Mouse (Mus musculus): ENCODE data around the gene Lhb. TPM values are rescaled to one million over a fixed set of nuclear protein-coding genes. Genes with fewer than 3 reads are reported as not detected.
"Not testable (repeated sequence)": the region's sequence is repeated elsewhere in the genome, so short reads cannot be mapped to it uniquely, and the experiment has no call there.

Gene Lhb
- not detected in 2 replicates for polyA plus RNA-seq (2016; fragmentation: Nextera tagmentation; extraction: Ambion mirVana)

DNA sequence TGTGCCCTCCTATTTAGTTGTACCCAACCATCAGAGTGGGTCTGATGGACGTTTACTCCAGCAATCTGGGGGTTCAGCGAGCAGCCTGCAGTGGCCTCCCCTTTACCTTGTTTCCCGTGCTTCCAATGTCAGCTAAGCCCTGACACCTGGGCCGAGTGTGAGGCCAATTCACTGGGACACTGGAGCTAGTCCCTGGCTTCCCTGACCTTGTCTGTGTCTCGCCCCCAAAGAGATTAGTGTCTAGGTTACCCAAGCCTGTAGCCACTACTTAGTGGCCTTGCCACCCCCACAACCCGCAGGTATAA lies at the start of gene Lhb:
Lhb (plus strand) TSS at position 206 of the 305 bp plus-strand sequence.
- Histone ChIP-seq H3K4me3 (no peak within 1 kb of the TSS; the same call in 1 of the 2 replicates), H3K9me3 (no peaks in the 10 kb centered on the region), H3K27ac (no peak within 1 kb of the TSS), H3K4me1 (peaks cover 28% of the 10 kb centered on the region), H3K36me3 (replicated peaks) (peaks cover 57% of the 10 kb centered on the region), H3K27me3 (ENCODE audit: poor library complexity, severe bottlenecking) (peaks cover 71% of the 10 kb centered on the region)
- WGBS, result 55% methylated on average over 6 of the region's 6 CpGs
- no peak for DNase-seq (ENCODE audit: extremely low spot score, low spot score)

DNA sequence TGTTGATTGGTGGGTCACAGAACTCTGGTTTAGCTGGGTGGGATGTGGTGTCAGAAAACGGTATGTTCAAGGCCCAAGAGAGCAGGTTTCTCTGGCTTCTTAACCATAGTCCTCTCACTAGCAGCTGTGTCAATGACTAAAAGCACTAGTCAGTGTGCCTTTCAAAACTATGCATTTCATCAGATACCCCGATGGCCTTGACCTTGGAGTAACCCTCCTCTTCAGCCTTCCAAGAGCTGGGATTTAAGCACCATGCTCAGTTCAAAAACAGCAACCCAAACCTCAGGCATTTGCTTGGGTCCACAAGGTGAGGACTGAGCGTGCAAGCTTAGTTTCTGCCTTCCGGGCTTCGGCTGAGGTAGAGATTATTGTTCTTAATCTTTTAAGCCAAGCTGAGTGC lies 48.2 kb upstream of the Lhb start:
- 88% methylated on average over 5 of the region's 5 CpGs for WGBS
- Histone ChIP-seq H3K4me3 (no peak overlapping the region), H3K27me3 (ENCODE audit: poor library complexity, severe bottlenecking) (peaks cover 29% of the 10 kb centered on the region), H3K27ac (no peak overlapping the region), H3K36me3 (replicated peaks) (peaks cover 59% of the 10 kb centered on the region), H3K4me1 (peaks cover 35% of the 10 kb centered on the region), H3K9me3 (no peaks in the 10 kb centered on the region)
- DNase-seq (ENCODE audit: extremely low spot score, low spot score), result no peak

DNA sequence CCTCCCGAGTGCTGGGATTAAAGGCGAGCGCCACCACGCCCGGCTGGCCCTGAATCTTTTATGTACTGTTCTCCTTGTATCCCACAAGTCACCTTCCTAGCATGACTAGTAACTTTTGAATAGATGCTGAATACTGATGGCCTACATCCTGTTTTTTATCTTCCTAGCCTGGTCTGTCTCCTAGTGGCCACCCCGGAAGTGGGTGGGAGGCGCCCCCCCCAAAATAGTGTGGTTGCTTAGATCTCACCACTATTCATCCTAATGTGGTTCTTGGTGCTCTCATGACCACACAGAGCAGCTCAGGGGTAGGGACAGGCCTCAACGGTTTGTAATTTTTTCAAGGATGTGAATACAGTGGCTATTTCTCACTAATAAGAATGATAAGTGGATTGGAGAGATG lies 46.0 kb upstream of the Lhb start:
- 96% methylated on average over 8 of the region's 8 CpGs for WGBS
- peaks cover 21% of the 10 kb centered on the region for H3K4me1 ChIP-seq
- H3K9me3 ChIP-seq, result no peaks in the 10 kb centered on the region
- H3K4me3 ChIP-seq, result no peak overlapping the region
- H3K27me3 ChIP-seq (ENCODE audit: poor library complexity, severe bottlenecking), result peaks cover 9% of the 10 kb centered on the region
- no peak overlapping the region for H3K27ac ChIP-seq
- DNase-seq (ENCODE audit: extremely low spot score, low spot score), result no peak
- peaks cover 81% of the 10 kb centered on the region for H3K36me3 ChIP-seq (replicated peaks)

DNA sequence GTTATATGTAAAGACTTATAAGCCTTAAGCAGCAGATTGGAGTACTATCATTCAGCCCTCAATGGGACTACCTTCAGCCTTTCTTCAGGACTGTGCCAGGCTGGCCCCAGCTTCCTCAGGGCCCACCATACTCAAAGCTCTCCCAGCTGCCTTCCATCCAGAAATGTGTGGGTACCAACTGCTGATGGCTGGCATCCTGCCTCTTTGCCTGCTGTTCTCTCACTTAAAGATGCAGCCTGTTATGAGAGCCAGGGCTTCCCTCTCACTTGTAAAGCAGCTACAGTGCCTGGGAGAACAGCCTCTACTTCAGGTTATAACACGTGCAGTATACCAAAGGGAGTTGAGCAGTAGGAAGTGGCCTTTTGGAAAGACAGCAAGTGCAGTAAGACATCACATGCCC lies 44.6 kb upstream of the Lhb start:
- no peak for DNase-seq (ENCODE audit: extremely low spot score, low spot score)
- no peaks in the 10 kb centered on the region for H3K9me3 ChIP-seq
- peaks cover 7% of the 10 kb centered on the region for H3K4me1 ChIP-seq
- WGBS, result 87% methylated on average over 1 of the region's 1 CpGs
- H3K4me3 ChIP-seq, result no peak overlapping the region
- H3K27me3 ChIP-seq (ENCODE audit: poor library complexity, severe bottlenecking), result no peaks in the 10 kb centered on the region
- H3K36me3 ChIP-seq (replicated peaks), result peaks cover 95% of the 10 kb centered on the region
- H3K27ac ChIP-seq, result no peak overlapping the region

DNA sequence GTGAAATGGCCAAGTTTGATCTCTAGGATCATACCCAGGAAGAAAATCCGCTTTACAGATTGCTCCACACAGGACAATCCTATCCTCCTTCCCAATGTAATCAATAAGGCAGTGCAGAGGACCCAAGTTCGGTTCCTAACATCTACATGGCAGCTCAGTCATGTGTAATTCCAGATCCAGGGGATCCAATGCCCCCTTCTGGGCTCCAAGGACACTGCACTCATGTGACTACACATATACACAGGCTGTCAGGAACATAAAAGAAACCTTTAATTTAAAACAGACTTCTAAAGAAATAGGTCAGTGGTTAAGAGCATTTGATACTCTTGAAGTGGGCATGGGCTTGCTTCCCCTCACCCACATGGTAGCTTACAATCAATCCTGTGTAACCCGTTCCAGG lies 34.5 kb upstream of the Lhb start:
- peaks cover 100% of the 10 kb centered on the region for H3K36me3 ChIP-seq (replicated peaks)
- DNase-seq (ENCODE audit: extremely low spot score, low spot score), result no peak
- WGBS, result 88% methylated on average over 3 of the region's 3 CpGs
- no peak overlapping the region for H3K27ac ChIP-seq
- H3K27me3 ChIP-seq (ENCODE audit: poor library complexity, severe bottlenecking), result no peaks in the 10 kb centered on the region
- H3K4me1 ChIP-seq, result no peaks in the 10 kb centered on the region
- no peak overlapping the region for H3K4me3 ChIP-seq
- no peaks in the 10 kb centered on the region for H3K9me3 ChIP-seq

DNA sequence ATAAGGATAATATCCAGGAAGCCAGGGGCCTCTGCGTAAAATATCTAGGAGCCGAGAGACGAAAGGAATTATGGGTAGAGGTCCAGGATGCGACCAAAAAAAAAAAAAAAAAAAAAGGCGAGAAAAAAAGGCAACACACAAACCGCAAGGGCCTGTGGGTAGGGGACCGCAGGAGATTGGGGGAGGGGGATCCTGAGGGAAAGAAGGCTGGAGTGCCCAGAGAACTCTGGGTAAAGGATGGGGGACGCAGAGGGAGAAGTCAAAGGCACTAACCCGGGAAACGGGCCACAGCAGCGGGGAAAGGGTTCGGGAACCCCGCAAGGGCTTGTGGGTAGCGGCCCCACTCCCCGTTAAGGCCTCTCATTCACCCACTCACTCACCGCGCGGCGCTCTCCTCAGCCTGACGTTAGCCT lies 25.5 kb upstream of the Lhb start:
- Histone ChIP-seq H3K4me1 (peaks cover 27% of the 10 kb centered on the region), H3K27me3 (ENCODE audit: poor library complexity, severe bottlenecking) (no peaks in the 10 kb centered on the region), H3K36me3 (replicated peaks) (peaks cover 41% of the 10 kb centered on the region), H3K9me3 (no peaks in the 10 kb centered on the region), H3K27ac (peak overlapping the region; percentile 99), H3K4me3 (peak overlapping the region; percentile 88)
- no peak for DNase-seq (ENCODE audit: extremely low spot score, low spot score)
- 2% methylated on average over 19 of the region's 20 CpGs for WGBS

DNA sequence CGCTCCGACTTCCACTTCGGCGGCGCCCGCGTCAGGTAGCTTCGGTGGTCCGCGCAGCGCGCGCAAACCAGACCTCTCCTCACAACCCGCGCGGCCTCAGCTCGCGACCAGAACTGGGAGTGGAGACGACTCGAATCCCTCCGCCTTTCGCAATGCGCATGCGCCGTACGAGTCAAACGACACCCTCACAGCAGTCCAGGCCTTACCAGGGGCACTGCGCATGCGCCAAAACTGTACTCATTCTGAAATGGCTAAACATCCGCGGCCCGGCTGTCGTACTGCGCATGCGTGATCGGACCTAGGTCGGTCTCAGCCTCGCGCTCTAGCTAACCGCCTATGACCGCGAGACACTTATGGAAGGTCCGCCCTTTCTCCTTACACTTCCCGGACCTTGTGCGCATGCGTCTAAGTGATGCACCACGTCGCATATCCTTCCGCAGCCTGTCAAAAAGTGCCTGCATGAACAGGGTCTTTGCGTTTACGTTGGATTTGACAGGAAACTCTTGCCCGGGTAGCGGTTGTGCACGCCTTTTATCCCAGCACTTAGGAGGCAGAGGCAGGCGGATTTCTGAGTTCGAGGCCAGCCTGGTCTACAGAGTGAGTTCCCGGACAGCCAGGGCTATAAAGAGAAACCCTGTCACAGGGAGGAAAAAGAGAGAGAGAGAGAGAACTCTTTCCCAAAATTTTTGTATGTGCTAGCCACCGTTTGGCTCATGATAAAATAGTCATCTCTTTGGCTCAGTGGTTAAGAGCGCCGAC lies 24.9 kb upstream of the Lhb start, which contains the start of gene Snrnp70:
Snrnp70 (minus strand) TSS at position 165 of the 759 bp plus-strand sequence.
- Histone ChIP-seq H3K27ac (peak within 1 kb of the TSS; percentile 99), H3K27me3 (ENCODE audit: poor library complexity, severe bottlenecking) (no peaks in the 10 kb centered on the region), H3K36me3 (replicated peaks) (peaks cover 35% of the 10 kb centered on the region), H3K4me3 (peak within 1 kb of the TSS; percentile 88), H3K4me1 (peaks cover 27% of the 10 kb centered on the region), H3K9me3 (no peaks in the 10 kb centered on the region)
- peak; percentile 100 for DNase-seq (ENCODE audit: extremely low spot score, low spot score)
- WGBS, result 1% methylated on average over 60 of the region's 60 CpGs

DNA sequence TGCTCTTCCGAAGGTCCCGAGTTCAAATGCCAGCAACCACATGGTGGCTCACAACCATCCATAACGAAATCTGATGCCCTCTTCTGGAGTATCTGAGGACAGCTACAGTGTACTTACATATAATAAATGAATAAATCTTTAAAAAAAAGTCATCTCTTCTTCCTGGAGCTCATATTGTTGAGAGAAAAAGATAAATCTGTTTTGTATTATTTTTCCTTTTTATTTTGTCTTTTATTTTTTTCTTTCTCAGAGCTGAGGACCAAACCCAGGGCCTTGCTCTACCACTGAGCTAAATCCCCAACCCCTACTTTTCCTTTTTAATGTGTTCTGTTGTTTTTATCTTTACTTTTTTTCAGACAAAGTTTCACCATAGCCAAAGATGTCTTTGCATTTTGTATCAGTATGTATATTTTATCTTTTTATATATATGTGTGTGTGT lies 24.3 kb upstream of the Lhb start:
- not testable (repeated sequence) for H3K9me3 ChIP-seq; H3K27me3 ChIP-seq (ENCODE audit: poor library complexity, severe bottlenecking); DNase-seq (ENCODE audit: extremely low spot score, low spot score)
- Histone ChIP-seq H3K4me1 (peaks cover 27% of the 10 kb centered on the region), H3K4me3 (peak overlapping the region; percentile 88), H3K27ac (peak overlapping the region; percentile 99), H3K36me3 (replicated peaks) (peaks cover 29% of the 10 kb centered on the region)
- WGBS, result 14% methylated on average over 3 of the region's 3 CpGs

DNA sequence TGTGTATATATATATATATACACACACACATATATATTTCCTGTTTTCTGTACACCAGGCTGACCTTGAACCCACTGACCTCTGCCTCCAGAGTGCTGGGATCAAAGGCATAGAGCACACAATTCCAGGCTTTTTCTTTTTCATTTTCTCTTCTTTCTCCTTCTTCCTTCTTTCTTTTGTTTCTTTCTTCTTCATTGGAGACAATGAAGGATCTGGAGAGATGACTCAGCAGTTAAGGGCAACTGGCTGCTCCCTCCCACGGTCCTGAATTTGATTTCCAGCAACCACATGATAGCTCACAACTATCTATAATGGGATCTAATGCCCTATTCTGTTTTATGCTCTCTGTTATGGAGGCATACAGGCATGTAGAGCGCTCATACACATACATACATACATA lies 23.8 kb upstream of the Lhb start:
- Histone ChIP-seq H3K9me3 (no peaks in the 10 kb centered on the region), H3K4me3 (no peak overlapping the region), H3K4me1 (peaks cover 27% of the 10 kb centered on the region), H3K36me3 (replicated peaks) (peaks cover 25% of the 10 kb centered on the region), H3K27me3 (ENCODE audit: poor library complexity, severe bottlenecking) (no peaks in the 10 kb centered on the region), H3K27ac (no peak overlapping the region)
- 83% methylated on average over 2 of the region's 2 CpGs for WGBS
- no peak for DNase-seq (ENCODE audit: extremely low spot score, low spot score)

DNA sequence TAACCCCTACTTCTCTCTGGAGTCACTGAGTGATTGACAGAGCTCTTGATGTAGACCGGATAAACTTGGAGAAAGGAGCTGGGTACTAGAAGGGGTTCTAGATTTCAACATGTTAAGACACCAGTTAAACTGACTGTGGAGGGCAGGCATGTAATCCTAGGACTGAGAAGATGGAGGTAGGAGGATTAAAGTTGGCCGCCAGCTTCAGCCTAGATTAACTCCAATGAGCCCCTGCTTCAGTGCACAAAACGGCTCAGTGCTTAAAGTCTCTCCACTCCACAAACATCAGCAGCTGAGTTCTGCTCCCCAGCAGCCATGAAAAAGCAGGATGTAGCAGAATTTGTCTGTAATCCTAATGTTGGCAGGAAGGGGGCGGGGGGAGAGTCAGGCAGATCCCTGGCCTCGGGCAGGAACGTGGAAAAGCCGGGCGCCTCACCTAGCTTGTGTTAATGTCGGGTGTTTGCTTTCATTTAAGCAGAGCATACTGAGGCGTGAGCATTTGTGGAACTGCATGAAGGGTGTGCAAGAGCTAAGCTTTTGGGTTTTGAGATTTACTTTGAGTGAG lies 19.0 kb upstream of the Lhb start:
- WGBS, result 76% methylated on average over 10 of the region's 10 CpGs
- H3K9me3 ChIP-seq, result no peaks in the 10 kb centered on the region

DNA sequence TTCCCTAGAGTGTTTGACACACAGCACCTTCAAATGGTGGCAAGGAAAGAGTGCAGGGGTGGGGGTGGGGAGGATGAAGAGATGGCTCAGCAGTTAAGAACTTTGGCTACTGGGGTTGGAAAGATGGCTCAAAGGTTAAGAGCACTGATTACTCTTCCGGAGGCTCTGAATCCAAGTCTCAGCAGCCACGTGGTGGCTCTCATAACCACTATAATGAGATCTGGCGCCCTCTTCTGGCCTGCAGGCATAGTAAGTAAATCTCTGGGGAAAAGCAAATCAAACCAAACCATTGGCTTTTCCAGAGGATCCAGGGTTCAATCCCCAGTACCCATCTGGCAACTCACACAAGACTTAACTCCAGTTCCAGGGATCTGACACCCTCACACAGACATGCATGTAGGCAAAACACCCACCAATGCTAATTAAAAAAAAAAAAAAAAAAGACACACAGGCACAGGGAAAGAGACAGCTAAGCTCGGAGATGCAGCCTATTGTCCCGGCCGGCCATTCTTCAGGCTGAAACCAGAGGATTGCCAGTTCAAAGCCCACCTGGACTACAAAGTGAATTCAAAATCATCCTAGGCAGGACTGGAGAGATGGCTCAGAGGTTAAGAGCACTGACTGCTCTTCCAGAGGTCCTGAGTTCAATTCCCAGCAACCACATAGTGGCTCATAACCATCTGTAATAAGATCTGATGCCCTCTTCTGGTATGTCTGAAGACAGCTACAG lies 16.9 kb upstream of the Lhb start:
- DNase-seq (ENCODE audit: extremely low spot score, low spot score), result peak; percentile 69
- no peaks in the 10 kb centered on the region for H3K9me3 ChIP-seq
- H3K36me3 ChIP-seq (replicated peaks), result no peaks in the 10 kb centered on the region
- 49% methylated on average over 6 of the region's 6 CpGs for WGBS
- H3K27ac ChIP-seq, result no peak overlapping the region
- peaks cover 42% of the 10 kb centered on the region for H3K27me3 ChIP-seq (ENCODE audit: poor library complexity, severe bottlenecking)
- H3K4me3 ChIP-seq, result no peak overlapping the region
- peaks cover 19% of the 10 kb centered on the region for H3K4me1 ChIP-seq

More for the DNA sequence above, 19.0 kb upstream of the Lhb start:
- Histone ChIP-seq H3K27ac (no peak overlapping the region), H3K4me3 (no peak overlapping the region), H3K27me3 (ENCODE audit: poor library complexity, severe bottlenecking) (peaks cover 21% of the 10 kb centered on the region), H3K4me1 (peaks cover 16% of the 10 kb centered on the region), H3K36me3 (replicated peaks) (no peaks in the 10 kb centered on the region)
- DNase-seq (ENCODE audit: extremely low spot score, low spot score), result no peak

DNA sequence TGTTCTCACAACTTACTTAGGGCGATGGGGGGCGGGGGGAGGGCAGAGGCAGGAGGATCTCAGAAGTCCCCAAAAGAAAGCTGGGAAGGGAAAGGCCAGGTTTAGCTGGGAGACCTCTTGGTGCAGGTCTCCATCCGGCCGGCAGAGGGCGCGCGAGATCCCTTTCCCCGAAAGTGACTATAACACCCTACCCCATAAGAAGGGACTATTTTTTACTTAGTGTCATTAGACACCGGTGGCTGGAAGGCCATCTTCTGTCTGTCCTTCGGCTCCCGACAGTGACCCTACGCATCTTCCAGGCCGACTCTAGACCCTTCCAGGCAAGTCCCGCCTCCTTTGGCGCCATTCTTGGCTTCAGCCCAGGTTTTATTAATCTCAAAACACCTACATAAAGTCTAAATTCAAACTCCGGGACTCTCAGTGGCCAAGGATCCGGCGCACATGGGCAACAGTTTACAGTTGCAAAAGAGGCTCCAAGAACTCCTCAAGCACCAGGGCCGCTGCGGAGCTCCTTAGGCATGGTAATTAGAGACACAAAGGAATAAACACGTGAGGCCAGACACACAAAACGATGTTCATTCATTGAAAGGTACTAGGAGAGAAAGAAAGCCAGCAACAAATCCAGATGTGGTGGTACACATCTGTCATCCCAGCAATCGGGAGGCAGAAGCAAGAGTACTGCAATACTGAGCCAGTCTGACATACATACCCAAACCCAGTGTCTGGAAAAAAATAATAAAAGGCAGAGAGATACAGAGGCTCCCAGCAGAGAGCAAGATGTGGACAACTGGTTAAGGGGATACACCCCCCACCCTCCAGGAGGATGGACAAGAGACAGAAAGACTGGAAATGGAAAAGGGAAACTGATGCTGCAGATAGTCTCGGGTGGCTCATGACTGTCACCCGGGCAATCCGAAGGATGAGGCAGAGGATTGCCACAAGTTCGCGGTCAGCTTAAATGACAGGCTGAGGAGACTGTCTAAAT lies 15.2 kb upstream of the Lhb start, which contains the start of gene Kcna7:
Kcna7 (plus strand) TSS at position 563 of the 985 bp plus-strand sequence.
- 14% methylated on average over 28 of the region's 28 CpGs for whole genome bisulfite sequencing
- no peaks in the 10 kb centered on the region for H3K36me3 ChIP-seq (replicated peaks)
- H3K4me1 ChIP-seq, result peaks cover 19% of the 10 kb centered on the region
- peak within 1 kb of the TSS; percentile 44 for H3K4me3 ChIP-seq
- H3K9me3 ChIP-seq, result no peaks in the 10 kb centered on the region
- peak; percentile 60 for DNase-seq (ENCODE audit: extremely low spot score, low spot score)
- H3K27me3 ChIP-seq (ENCODE audit: poor library complexity, severe bottlenecking), result peaks cover 59% of the 10 kb centered on the region
- H3K27ac ChIP-seq, result no peak within 1 kb of the TSS
